Mouse (Mus musculus) spleen, postnatal 10 days (tissue): ENCODE measurements around the gene Saa1.
A peak's percentile ranks its signal among the peaks of the same experiment; 100 is the strongest.

Source experiments
- DNase-seq, 2 experiments: peaks; one replicate each; pipeline ENCODE4 v3.0.0; 2021 to 2022; ENCODE audit warnings: low spot score in 2 of 2

Gene Saa1

DNA sequence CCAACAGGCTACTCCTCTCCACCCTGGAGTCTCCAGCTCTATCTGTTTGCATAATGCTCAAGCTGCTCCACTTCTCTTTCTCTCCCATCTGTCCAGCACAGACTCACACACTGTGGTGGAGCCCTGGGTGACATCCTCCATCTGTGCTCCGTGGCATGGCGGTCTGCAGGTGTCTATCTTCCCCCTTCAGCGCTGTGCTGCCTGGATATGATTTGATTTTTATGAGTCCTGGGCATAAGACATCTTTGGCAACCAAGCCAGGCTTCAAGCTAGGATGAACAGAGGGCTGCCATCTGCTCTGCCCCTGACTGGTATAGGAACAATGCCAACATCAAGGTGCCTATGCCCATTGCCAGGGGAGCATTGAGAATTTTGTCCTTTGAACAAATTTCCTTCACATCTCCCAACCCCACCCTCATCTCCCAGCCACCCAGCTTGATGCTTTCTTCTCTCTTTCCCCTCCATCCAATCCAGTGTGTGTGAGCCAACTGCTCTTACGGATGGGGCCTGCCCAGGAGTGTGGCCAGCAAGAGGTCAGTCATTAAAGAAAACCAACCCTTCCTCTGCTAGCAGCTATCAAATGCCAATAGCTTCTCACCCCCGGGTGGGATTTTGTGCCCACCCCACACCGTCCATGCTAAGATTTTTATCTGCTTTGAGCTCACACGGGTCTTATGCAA lies 24.0 kb downstream of the Saa1 start:
- DNase-seq, result no peak

DNA sequence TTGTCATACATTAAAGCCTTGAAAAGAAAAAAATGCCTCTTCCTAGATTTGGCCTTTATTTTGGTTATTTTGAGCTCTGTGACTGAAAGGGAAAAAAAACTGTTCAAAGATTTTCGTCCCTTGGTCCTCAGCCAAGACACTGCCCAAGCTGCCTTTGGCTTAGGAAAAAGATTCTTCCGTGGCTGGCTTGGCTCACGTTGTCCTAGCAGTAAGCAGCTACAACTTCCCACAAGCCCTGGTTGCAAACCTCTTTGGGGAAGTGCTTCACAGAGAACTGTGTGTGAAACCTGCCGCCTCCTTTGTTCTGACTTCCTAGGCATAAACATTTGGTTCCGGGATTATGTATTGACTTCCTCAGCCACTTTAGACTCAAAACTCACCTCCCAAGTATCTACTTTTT lies 25.9 kb downstream of the Saa1 start:
- DNase-seq, result no peak

DNA sequence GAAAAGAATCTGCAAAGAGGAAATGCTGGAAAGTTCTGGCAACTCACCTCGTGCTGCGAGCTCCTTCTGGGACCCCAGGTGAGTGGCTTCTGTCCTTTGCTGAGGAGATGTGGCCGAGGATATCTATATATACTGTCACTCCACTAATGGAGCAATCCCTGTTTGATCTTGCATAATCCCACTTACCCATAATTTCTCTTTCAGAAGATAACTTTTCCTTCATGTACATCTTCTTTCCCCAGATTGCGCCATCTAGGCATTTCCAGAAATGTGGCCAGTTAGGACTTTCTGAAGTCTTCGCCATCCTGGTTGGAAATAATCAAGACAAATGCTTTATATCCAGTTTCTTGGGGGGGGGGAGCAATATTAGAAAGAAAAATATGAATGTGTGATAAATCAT lies 27.2 kb downstream of the Saa1 start, which contains the start of gene Saa3:
Gene Saa3, minus strand, starts transcription at position 101 of the 400 bp plus-strand sequence.
- DNase-seq, result no peak

DNA sequence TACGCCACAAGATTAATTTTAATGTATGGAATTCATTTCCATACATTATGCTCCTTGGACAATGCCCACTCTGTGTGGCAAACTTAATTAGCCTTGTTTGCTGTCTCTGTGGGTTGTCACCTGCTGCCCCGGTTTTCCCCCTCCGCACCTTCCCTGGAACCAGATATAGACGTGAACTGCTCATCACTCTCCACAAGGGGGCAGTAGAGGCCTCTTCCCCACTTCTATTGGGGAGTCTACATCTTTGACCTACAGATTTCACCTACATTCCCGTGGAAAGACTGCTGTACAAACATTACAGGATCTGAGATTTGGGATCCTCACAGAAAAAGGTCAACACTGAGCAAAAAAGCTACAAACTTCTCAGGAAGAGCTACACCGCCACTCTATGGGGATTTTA lies 28.3 kb downstream of the Saa1 start:
- DNase-seq, result peak; percentile 57 to 78

DNA sequence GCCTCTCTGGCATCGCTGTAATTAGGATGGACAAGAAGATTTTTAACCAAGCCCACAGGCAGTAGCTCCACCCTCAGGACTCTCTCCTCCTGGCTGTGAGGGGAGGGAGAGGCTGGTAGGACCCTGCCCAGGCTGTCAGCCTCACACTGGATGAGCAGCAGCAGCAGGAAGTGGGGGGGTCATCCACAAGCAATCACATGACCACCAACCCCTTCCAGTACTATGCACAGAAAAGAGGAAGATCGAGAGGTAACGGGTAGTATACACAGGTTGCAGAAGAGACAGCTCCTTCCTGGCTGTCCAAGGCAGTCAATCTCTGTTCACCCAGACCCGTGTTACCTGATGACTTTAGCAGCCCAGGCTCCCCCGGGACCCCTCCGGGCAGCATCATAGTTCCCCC lies 30.5 kb downstream of the Saa1 start:
- peak in 1 of 2 experiments; percentile 23 for DNase-seq

DNA sequence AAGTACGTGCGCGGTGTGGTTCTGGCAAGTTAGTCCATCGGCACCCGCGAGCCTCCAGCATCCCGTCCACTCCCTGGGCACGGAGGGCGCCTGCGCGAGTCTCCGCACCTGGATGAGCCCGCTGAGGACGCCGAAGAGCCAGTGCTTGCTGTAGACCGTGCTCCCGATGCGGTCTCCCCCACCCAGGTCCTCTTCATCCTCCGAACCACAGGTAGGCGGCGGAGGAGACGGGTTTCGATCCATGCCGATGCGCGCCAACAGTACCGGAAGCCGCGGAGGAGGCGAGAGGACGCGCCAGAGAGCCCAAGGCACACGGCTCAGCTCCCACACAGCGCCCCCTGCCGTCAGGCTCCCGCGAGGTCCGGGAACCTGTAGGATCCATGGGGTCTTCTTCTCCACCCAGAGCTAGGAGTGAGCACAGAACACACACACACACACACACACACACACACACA lies 32.4 kb downstream of the Saa1 start, which contains the start of gene Saal1:
Gene Saal1, minus strand, starts transcription at position 291 of the 455 bp plus-strand sequence.
- DNase-seq, result peak; percentile 80 to 93

DNA sequence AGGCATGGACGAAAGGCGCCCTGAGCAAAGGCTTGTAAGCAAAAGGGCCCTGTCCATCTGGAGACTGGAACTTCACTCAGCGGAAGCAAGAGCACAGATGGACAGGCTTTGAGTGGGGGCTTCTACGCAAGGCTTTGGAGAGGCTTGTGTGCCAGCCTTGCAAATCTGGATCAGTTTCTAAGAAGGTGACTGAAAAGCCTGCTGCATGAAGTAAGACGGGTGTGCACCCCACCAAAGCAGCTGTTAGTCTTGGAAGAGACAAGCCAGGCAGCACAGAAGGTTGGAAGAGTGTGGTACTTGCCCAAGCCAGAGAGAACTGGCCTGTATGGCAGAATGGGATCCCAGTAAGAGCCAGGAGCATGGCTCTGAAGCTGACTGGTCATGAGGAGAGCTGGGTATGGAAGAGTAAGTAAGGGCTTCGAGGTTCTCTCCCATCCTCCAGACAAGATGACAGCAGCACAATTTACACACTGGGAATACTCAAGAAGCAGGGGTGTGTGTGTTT lies 42.2 kb downstream of the Saa1 start:
- no peak for DNase-seq

DNA sequence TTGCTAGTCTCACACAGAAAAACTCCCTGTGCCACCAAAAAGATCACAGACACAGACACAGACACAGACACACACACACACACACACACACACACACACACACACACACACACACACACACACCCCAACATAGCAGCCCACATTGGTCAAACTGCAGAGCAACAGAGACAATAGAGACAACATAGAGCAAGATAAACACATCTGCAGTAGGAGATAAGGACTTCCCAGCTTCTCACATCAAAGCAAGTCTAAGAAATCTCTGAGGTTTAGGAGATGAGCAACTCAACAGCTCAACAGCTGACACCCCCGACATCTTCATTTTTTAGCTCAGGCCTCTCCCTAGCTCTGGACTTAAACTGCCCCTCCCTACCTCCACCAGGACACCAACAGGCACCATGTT lies 46.0 kb downstream of the Saa1 start:
- DNase-seq, result no peak
